13 mouse cellular contexts compared by ENCODE assay signal in the genomic region with DNA sequence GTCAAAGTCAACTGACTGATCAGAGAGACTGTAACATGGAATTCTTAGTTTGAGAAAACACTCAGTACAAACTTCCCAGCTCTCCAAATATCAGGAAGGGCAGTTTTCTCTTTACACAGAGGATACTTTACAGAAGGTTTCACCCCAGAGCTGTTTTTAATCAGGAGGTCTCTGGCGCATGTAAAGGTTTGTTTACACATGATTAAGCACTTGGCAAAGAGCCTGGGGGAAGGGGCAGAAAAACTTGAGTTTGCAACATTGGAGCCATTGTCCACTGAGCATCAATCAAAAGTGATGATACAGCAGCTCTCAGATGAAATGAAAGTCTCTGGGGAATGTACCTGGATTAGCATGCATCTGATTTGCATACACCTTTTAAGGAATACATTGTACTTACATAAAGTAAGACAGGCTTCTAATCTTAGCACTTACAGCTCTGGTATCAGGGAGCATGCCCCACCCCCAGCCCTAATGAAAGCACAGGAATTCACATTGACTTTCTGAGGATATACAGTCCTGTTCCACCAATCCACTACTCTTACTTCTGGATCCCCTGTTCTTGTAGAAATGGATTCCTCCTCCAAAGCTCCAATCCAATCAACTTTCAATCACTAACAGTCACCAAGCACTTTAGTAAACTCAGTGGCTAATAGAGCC.
DNase-seq lines count a peak whose midpoint lies in the region; ATAC-seq and TF ChIP-seq lines count a peak whose summit lies in the region.
"Had no signal": no experiment of that assay in that cellular context is flagged by ENCODE, and none has a peak within 500 bp of the region (broad histone marks: within the 10 kb centered on the region; RNA-seq: fewer than 3 reads in every experiment).

No protein-coding gene starts in this region.

- peak; percentile 23 for DNase-seq in hindbrain, embryonic 10.5 days (ENCODE audit: low spot score)
- DNase-seq in MN1 (ENCODE audit: low spot score), result peak; percentile 30
- peak; percentile 13 for DNase-seq in embryo, embryonic 11.5 days (ENCODE audit: low read depth, low spot score)
- DNase-seq in kidney, postnatal 0 days (ENCODE audit: low spot score), result peak; percentile 60
- no peak for DNase-seq in urinary bladder, postnatal 25 days (ENCODE audit: low spot score)
- DNase-seq in frontal cortex, adult 2 months (ENCODE audit: extremely low spot score in 1 of 2, low spot score in 1 of 2), result no peak
- DNase-seq: cerebellum, adult 9-10 months; heart, postnatal 14 days; lung, adult 2 months; spleen, adult 18-20 months had no signal

- H3K9ac ChIP-seq in hindbrain, embryonic 16.5 days (ENCODE audit: low read depth, low read length), result no peak overlapping the region
- no peak overlapping the region for H3K9ac ChIP-seq in kidney, postnatal 0 days (ENCODE audit: low read depth, low read length)

- H3K27ac ChIP-seq in hindbrain, embryonic 10.5 days, result no peak overlapping the region
- H3K27ac ChIP-seq in hindbrain, embryonic 16.5 days (ENCODE audit: low read depth, low read length), result no peak overlapping the region
- no peak overlapping the region for H3K27ac ChIP-seq in kidney, postnatal 0 days

- ATAC-seq in hindbrain, embryonic 16.5 days, result no peak
- ATAC-seq in kidney, postnatal 0 days (replicated peaks; ENCODE audit: low FRiP score, low read depth), result no peak
- ATAC-seq in cerebellum, adult (ENCODE audit: insufficient number of reproducible peaks, low FRiP score, low TSS enrichment), result no peak

- H3K4me1 ChIP-seq in hindbrain, embryonic 10.5 days (replicated peaks), result peaks cover 11% of the 10 kb centered on the region
- H3K4me1 ChIP-seq in hindbrain, embryonic 16.5 days (ENCODE audit: control insufficient read depth, insufficient read depth, low read depth, low read length), result no peaks in the 10 kb centered on the region; the same call in 1 of the 2 replicates
- peaks cover 5% of the 10 kb centered on the region; the same call in 1 of the 2 replicates for H3K4me1 ChIP-seq in kidney, postnatal 0 days (replicated peaks; ENCODE audit: insufficient read depth, low read length)

- WGBS in hindbrain, embryonic 10.5 days, result 17% methylated on average over 1 of the region's 1 CpGs
- 8% methylated on average over 1 of the region's 1 CpGs for WGBS in hindbrain, embryonic 16.5 days
- 12% methylated on average over 1 of the region's 1 CpGs for WGBS in kidney, postnatal 0 days

- H3K27me3 ChIP-seq in hindbrain, embryonic 10.5 days (ENCODE audit: insufficient read depth, poor library complexity, severe bottlenecking), result no peaks in the 10 kb centered on the region
- no peaks in the 10 kb centered on the region for H3K27me3 ChIP-seq in hindbrain, embryonic 16.5 days (replicated peaks; ENCODE audit: control insufficient read depth, insufficient read depth, low read length)
- no peaks in the 10 kb centered on the region for H3K27me3 ChIP-seq in kidney, postnatal 0 days (ENCODE audit: insufficient read depth, low read length)

- H3K4me3 ChIP-seq in hindbrain, embryonic 10.5 days, result no peak overlapping the region
- no peak overlapping the region for H3K4me3 ChIP-seq in hindbrain, embryonic 16.5 days (ENCODE audit: low read length)
- H3K4me3 ChIP-seq in kidney, postnatal 0 days (replicated peaks; ENCODE audit: low read depth, low read length), result no peak overlapping the region
- H3K4me3 ChIP-seq: erythroblast, embryonic 14.5 days had no signal

- H3K36me3 ChIP-seq in hindbrain, embryonic 10.5 days, result no peaks in the 10 kb centered on the region
- H3K36me3 ChIP-seq in hindbrain, embryonic 16.5 days (ENCODE audit: control insufficient read depth, insufficient read depth, low read length), result no peaks in the 10 kb centered on the region
- no peaks in the 10 kb centered on the region for H3K36me3 ChIP-seq in kidney, postnatal 0 days (ENCODE audit: insufficient read depth, low read length)

- H3K4me2 ChIP-seq in hindbrain, embryonic 16.5 days (ENCODE audit: low read length), result no peak overlapping the region
- no peak overlapping the region for H3K4me2 ChIP-seq in kidney, postnatal 0 days (ENCODE audit: low read length)

- no peaks in the 10 kb centered on the region for H3K9me3 ChIP-seq in hindbrain, embryonic 10.5 days
- H3K9me3 ChIP-seq in hindbrain, embryonic 16.5 days (ENCODE audit: control insufficient read depth, low read length), result no peaks in the 10 kb centered on the region
- no peaks in the 10 kb centered on the region for H3K9me3 ChIP-seq in kidney, postnatal 0 days (replicated peaks; ENCODE audit: low read length)

- no peak for TF ChIP-seq CTCF in kidney, postnatal 0 days (IDR thresholded peaks at IDR 0.05; ENCODE audit: low read depth)

Comparison
In these comparisons a context has a peak if more than half of its experiments do, and no peak if none do; other contexts are left out.
1. DNase-seq: peak in hindbrain, embryonic 10.5 days (single experiment), MN1 (single experiment), embryo, embryonic 11.5 days (single experiment) and kidney, postnatal 0 days (single experiment); none in urinary bladder, postnatal 25 days (single experiment) and frontal cortex, adult 2 months (0 of 2).